Mouse (Mus musculus) urinary bladder, adult 18-20 months (tissue): ENCODE data around the gene Pdxp.
"Not testable (repeated sequence)": the region's sequence is repeated elsewhere in the genome, so short reads cannot be mapped to it uniquely, and the experiment has no call there.

Experiments
- DNase-seq, 2 experiments: peaks; one replicate each; pipeline ENCODE4 v3.0.0; 2022; ENCODE audit warnings: low spot score in 2 of 2, mixed read lengths in 2 of 2

Pdxp gene

DNA sequence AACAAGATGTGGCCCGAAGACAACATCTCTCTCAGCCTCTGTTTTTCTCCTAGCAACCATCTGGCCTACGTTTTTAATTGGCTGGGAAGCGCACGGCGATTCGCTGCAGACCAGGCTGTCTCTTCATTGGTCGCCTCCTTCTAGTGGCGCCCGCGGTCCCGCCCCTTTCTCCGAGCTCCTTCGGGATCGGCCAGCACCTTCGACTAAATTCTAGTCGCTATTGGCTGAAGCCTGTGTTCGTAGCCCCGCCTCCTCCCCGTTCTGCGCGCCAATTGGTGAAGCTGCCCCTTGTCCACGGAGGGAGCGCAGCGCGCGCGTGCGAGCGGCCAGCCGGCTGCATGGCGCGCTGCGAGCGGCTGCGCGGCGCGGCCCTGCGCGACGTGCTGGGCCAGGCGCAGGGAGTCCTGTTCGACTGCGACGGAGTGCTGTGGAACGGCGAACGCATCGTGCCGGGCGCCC is at the start of gene Pdxp:
Gene Pdxp, plus strand, starts transcription at position 288 of the 459 bp plus-strand sequence.
- peak; percentile 73 to 87 for DNase-seq

DNA sequence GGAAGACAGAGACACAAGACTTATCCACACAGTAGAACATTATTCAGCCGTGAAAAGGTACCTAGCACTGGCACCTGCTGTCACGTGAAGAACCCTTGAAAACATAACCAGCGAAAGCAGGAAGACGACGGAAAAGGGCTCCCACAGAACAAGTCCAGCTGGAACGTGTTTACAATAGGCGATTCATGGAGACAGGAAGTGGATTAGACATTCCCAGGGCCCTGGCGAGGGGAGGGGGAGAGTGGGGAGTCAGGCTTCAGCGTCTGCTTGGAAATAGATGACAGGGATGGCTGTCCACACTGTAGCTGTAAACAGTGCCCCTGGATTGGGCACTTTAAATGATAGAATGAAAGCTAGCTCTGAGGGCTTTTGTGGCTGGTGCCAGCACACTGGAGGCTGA is 45.3 kb upstream of the Pdxp start:
- no peak for DNase-seq

GRCm38 (mm10) chr15:78868826-78869233 is 44.9 kb upstream of the Pdxp start:
- no peak for DNase-seq

GRCm38 (mm10) chr15:78869775-78870174 is 43.9 kb upstream of the Pdxp start:
- DNase-seq: no peak

GRCm38 (mm10) chr15:78872021-78872608 is 41.6 kb upstream of the Pdxp start:
- no peak for DNase-seq

- DNase-seq: no peak
Observed at GRCm38 (mm10) chr15:78873803-78874435, 39.8 kb upstream of the Pdxp start.

GRCm38 (mm10) chr15:78874989-78875388 is 38.7 kb upstream of the Pdxp start:
- DNase-seq: no peak

GRCm38 (mm10) chr15:78875537-78875936 is 38.2 kb upstream of the Pdxp start:
- DNase-seq: no peak

GRCm38 (mm10) chr15:78876258-78876696 is 37.4 kb upstream of the Pdxp start:
- peak; percentile 82 to 86 for DNase-seq

DNA sequence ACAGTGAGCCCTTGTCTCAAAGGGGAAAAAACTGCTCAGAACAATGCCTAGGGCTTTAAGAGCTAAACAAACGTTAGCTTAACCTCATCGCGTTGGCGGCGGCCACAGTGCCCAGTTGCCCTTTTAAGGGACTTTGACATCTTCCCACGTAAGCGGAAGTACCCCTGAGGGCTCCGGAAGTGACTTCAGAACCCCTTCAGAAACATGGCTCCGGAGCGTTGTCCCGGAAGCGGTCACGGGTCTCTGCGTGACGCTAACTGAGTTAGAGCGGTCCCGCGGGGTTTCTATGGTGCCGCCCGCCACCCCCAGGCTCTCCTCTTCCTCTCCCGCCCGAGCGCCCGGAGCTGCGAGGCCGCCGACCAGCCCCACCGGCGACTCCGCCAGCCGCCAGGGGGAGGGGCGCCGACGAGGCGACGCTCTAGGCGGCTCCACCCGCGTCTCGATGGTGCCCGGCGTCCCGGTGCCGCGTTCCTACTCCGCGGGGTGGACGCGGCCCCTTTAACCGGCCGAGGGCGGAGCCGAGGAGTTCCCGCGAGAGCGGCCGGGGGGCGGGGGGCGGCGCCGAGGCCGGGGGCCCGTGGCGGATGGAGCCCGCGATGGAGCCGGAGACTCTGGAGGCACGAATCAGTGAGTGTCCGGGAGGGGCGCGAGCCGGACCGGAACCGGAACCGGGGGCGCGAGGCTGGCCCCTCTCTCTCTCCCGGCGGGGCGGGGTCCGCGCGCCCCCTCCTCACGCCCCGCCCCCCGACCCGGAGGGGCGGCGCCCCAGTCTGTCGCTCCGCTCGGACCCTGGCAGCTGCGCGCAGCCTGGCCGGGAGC is 36.5 kb upstream of the Pdxp start, which contains the start of gene Gga1:
Gene Gga1, plus strand, starts transcription at position 200 of the 819 bp plus-strand sequence.
- peak; percentile 86 to 89 for DNase-seq

DNA sequence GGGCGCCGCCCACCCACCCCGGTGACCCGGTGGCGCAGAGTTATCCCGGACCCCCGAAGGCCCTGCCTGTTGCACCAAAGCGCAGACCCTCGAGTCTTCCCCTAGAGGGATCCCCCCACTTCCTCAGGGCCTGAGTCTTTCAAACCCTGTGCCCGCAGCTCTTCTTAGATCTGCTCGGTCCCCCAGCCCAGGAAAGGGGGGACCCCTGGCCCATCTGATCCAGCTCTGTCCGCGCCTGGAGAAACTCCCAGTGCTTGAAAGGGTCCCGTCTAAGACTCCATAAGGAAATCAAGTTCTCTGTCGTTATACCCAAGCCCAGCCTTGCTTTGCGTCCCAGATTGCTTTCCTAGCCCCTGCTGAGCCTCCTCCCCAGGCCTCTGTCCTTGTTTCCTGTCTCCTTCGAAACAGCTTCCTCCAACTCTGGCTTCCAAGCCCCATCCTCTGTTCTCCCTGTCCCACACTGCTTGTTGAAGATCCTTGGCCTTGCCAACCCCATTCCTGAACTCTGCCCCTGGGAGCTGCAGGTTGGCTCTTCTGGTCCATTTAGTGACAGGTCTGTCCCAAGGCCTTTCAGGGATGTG is 35.8 kb upstream of the Pdxp start:
- DNase-seq: no peak

DNA sequence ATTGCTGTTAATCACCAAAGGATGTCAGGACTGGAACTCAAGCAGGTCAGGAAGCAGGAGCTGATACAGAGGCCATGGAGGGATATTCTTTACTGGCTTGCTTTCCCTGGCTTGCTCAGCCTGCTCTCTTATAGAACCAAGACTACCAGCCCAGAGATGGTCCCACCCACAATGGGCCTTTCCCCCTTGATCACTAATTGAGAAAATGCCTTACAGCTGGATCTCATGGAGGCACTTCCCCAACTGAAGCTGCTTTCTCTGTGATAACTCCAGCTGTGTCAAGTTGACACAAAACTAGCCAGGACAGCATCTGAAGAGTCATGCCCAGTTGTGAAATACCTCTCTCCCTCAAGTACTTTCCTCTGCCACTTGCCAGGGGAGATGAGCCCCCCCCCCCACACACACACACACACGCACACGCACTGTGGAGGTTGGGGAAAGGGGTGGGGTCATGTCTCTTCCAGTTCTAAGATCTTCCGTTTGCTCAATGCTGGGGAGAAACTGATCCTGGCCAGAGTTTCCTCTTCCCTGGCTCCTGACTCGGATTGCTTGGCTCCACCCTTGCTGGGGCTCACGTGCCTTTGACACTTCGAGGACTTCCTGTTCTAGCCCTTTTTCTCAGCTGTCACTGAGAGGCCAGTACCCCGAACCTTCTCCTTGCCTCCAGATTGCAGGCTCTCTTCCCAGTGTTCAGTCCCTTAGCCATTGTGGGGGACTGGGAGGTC is 34.8 kb upstream of the Pdxp start:
- DNase-seq: not testable (repeated sequence)

GRCm38 (mm10) chr15:78880432-78880831 is 33.3 kb upstream of the Pdxp start:
- no peak for DNase-seq

DNA sequence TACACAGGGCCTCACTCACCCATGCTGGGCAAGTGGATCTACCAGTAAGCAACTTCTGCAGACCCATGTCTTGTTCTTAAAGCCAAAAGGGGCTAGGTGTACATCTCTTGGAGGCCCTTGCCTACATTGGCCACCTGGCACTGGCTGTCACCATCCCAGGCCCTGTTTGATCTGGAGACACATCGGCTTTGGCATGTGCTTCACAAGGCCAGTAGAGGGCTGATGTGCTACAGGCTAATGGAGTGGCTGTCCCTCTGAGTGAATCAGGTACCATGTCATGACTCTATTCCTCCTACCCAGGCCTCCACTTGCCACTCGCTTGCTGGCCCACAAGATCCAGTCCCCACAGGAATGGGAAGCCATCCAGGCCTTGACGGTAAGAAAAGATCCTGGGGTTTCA is 31.9 kb upstream of the Pdxp start:
- DNase-seq: no peak

DNA sequence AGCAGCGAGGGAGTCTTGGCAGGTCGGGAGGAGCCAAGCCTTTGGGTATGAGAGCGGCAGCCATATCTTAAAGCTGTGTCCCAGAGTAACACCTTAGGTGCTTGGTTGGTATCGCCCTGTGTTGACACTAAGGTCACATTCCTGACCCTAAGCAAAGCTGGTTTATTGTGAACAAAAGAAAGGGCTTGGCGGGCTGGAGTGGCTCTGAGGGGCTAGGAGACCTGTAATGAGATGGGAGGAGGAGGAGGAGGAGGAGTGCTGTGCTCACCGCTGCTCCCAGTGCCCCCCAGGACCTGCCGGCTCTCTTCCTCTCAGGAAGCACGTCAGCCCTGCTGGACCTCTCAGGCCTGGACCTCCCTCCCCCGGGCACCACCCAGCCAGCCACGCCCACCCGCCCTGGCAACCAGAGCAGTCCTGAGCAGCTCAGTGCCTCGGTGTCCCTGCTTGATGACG is 24.3 kb upstream of the Pdxp start:
- DNase-seq: no peak

DNA sequence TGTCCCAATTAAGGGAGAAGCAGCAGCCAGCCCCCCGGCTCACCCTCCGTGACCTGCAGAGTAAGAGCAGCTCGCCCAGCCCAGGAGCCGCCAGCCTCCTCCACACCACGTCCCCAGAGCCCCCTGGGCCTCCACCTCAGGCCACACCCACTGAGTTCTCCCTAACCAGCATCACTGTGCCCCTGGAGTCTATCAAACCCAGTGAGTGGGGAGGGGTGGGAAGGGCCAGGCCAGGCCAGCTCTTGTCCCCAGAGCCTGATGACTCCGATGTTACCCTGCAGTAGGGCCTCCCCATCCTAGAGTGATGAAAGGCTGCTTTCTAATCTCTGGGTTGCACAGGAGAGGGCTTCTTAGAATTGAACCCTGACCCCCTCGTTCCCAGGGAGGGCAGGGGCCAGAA is 21.3 kb upstream of the Pdxp start:
- no peak for DNase-seq

- no peak for DNase-seq
Observed at GRCm38 (mm10) chr15:78894726-78895125, 19.0 kb upstream of the Pdxp start.

GRCm38 (mm10) chr15:78895741-78896140 is 18.0 kb upstream of the Pdxp start:
- DNase-seq: no peak

GRCm38 (mm10) chr15:78896149-78896548 is 17.6 kb upstream of the Pdxp start:
- no peak for DNase-seq

- no peak for DNase-seq
Observed at GRCm38 (mm10) chr15:78897488-78897887, 16.2 kb upstream of the Pdxp start.

DNA sequence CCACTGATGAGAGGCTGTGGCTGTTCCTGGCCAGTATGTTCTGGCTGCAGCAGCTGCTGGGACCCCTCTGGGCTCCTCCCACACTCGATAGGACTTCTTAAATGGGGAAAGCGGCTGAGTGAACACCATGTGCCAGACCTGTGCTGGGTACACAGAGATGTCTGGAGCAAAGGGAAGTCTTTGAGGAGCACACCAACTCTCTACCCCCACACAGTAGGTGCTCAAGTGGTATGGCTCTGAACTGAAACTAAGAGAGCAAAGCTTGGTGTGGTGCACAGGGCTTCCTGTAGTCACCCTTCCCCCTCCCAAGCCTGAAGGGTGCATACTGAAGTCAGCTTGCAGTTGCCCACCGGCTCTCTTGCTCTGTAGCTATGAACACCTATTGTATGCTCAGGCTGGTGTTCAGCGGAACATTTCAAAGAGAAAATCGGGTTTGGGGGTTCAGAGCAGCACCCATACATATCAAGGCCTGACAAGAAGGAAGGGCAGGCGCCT is 15.2 kb upstream of the Pdxp start:
- DNase-seq: no peak
